Mouse (Mus musculus) cerebellum, adult 2 months (tissue): ENCODE measurements around the gene Pmm1.

Experiments used
- CTCF ChIP-seq: fragments of 200-500 bp; IDR thresholded peaks from 2 replicates; pipeline ENCODE4 v1.5.1; 2011; ENCODE audit warnings: low read depth, mild to moderate bottlenecking, control low read depth, low read length, moderate library complexity, borderline replicate concordance; ENCODE audit not compliant: insufficient read depth
- POLR2A ChIP-seq: fragments of 200-500 bp; IDR thresholded peaks from 2 replicates; pipeline ENCODE4 v1.6.1; 2011; ENCODE audit warnings: low read length, control low read depth, borderline replicate concordance; ENCODE audit not compliant: insufficient read depth

DNA sequence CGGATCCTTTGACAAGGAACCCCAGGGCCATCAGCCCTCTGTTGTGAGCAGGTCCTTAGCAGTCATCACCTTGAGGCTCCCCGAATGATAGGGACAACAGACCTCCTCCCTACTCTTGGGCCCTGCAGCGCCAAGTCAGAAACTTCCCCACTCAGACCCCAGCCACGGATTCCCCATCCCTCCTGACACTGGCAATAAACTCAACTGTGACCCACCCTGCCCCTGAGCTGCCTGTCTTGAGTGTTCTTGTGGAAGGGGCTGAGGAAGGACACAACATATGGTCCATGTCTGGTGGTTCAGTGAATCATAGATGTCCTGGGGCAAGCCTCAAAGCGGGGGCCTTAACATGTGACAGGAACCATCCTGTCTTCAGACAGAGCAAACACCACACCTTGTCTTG lies 10.0 kb downstream of the Pmm1 start:
- TF ChIP-seq POLR2A, result no peak
- TF ChIP-seq CTCF, result no peak
